Mouse (Mus musculus) lung, postnatal 0 days (tissue): Measurements from ENCODE around the gene Grem2. TPM values are rescaled to one million over a fixed set of nuclear protein-coding genes. Genes with fewer than 3 reads are reported as not detected.

Experiments
- ATAC-seq: fragments of 200-750 bp; cut with Nextera tagmentation; 2 replicates; pipeline ENCODE4 v1.8.0; 2017; ENCODE audit warnings: moderate library complexity
- DNase-seq: peaks from one replicate; pipeline ENCODE4 v3.0.0-alpha.2; 2016; ENCODE audit warnings: low spot score
- H3K27ac ChIP-seq: fragments of 300-500 bp; sonication (generic); 2 replicates; pipeline ENCODE4 v1.5.1; 2014; ENCODE audit warnings: antibody characterized with exemption, mild to moderate bottlenecking, low read length, mixed read lengths
- H3K27me3 ChIP-seq: fragments of 300-500 bp; sonication (generic); replicated peaks from 2 replicates; pipeline ENCODE4 v1.6.1; 2014; ENCODE audit warnings: low read length, mixed read lengths; ENCODE audit not compliant: insufficient read depth
- H3K36me3 ChIP-seq: fragments of 300-500 bp; sonication (generic); 2 replicates; pipeline ENCODE4 v1.6.1; 2014; ENCODE audit warnings: low read length, mixed read lengths; ENCODE audit not compliant: insufficient read depth
- H3K4me1 ChIP-seq: fragments of 300-500 bp; sonication (generic); 2 replicates; pipeline ENCODE4 v1.6.1; 2014; ENCODE audit warnings: antibody characterized with exemption, low read depth, low read length, mixed read lengths; ENCODE audit not compliant: insufficient read depth
- H3K4me2 ChIP-seq: fragments of 300-500 bp; sonication (generic); replicated peaks from 2 replicates; pipeline ENCODE4 v1.6.1; 2014; ENCODE audit warnings: low read depth, mild to moderate bottlenecking, low read length, moderate library complexity, mixed read lengths
- H3K4me3 ChIP-seq: fragments of 300-500 bp; sonication (generic); 2 replicates; pipeline ENCODE4 v1.5.1; 2014; ENCODE audit warnings: low read depth, low read length
- H3K9ac ChIP-seq: fragments of 300-500 bp; sonication (generic); replicated peaks from 2 replicates; pipeline ENCODE4 v1.6.1; 2014; ENCODE audit warnings: low read depth, mild to moderate bottlenecking
- H3K9me3 ChIP-seq: fragments of 300-500 bp; sonication (generic); 2 replicates; pipeline ENCODE4 v1.6.1; 2016; ENCODE audit warnings: low read length, mixed read lengths
- CTCF ChIP-seq: IDR thresholded peaks from 2 replicates; pipeline ENCODE4 v1.5.1; 2016; ENCODE audit warnings: antibody characterized with exemption, mild to moderate bottlenecking
- EP300 ChIP-seq: IDR thresholded peaks from 2 replicates; pipeline ENCODE4 v1.6.1; 2016; ENCODE audit warnings: antibody characterized with exemption, mild to moderate bottlenecking, control low read depth
- WGBS: fragments of 180-500 bp; shearing (Covaris S2); extraction: QIAGEN DNeasy Blood & Tissue Kit; methylation state at CpG from one replicate; pipeline ENCODE4 v1.1.7; 2014; 5-methylcytosine and 5-hydroxymethylcytosine counted together
- polyA plus RNA-seq: library from polyadenylated mRNA; unstranded; fragments of >200 nt; fragmentation: Nextera tagmentation; extraction: Ambion mirVana; gene quantifications from 2 replicates; pipeline ENCODE4 v1.2.1, GENCODE M21; 2015

Gene Grem2
- 2.7 and 3.0 TPM in 2 replicates for polyA plus RNA-seq

GRCm38 (mm10) chr1:174921298-174921955 is at the start of gene Grem2:
TSS of gene Grem2 (minus strand) at chr1:174921819.
- DNase-seq (peak; percentile 60), ATAC-seq (peak; percentile 93)
- 6% methylated on average over 30 of the region's 30 CpGs for WGBS
- Histone ChIP-seq H3K4me3 (peak within 1 kb of the TSS; percentile 38), H3K27me3 (no peaks in the 10 kb centered on the region), H3K27ac (no peak within 1 kb of the TSS), H3K9ac (peak within 1 kb of the TSS; percentile 26; the same call in 1 of the 2 replicates), H3K4me2 (peak within 1 kb of the TSS; percentile 55), H3K4me1 (no peaks in the 10 kb centered on the region), H3K9me3 (no peaks in the 10 kb centered on the region), H3K36me3 (no peaks in the 10 kb centered on the region)
- TF ChIP-seq CTCF (no peak), EP300 (no peak)

- Histone ChIP-seq H3K27ac (no peak overlapping the region), H3K36me3 (no peaks in the 10 kb centered on the region), H3K9ac (no peak overlapping the region), H3K4me1 (no peaks in the 10 kb centered on the region), H3K27me3 (no peaks in the 10 kb centered on the region), H3K4me3 (no peak overlapping the region), H3K9me3 (no peaks in the 10 kb centered on the region), H3K4me2 (no peak overlapping the region)
- DNase-seq (no peak), ATAC-seq (no peak)
- TF ChIP-seq EP300, result no peak
- no peak for TF ChIP-seq CTCF
- 87% methylated on average over 3 of the region's 3 CpGs for WGBS
Observed at GRCm38 (mm10) chr1:174959837-174960236, 38.2 kb upstream of the Grem2 start.

- WGBS, result 60% methylated on average over 3 of the region's 3 CpGs
- no peak overlapping the region for H3K4me3 ChIP-seq
- no peaks in the 10 kb centered on the region for H3K4me1 ChIP-seq
- no peaks in the 10 kb centered on the region for H3K9me3 ChIP-seq
- H3K9ac ChIP-seq, result no peak overlapping the region
- DNase-seq, result no peak
- TF ChIP-seq EP300, result no peak
- no peak for TF ChIP-seq CTCF
- no peaks in the 10 kb centered on the region for H3K36me3 ChIP-seq
- no peak overlapping the region for H3K4me2 ChIP-seq
- no peak for ATAC-seq
- H3K27me3 ChIP-seq, result no peaks in the 10 kb centered on the region
- no peak overlapping the region for H3K27ac ChIP-seq
Observed at GRCm38 (mm10) chr1:174931003-174931619, 9.5 kb upstream of the Grem2 start.

GRCm38 (mm10) chr1:174929459-174930181 is 8.0 kb upstream of the Grem2 start:
- H3K27ac ChIP-seq, result no peak overlapping the region
- H3K4me1 ChIP-seq, result no peaks in the 10 kb centered on the region
- H3K9me3 ChIP-seq, result no peaks in the 10 kb centered on the region
- 70% methylated on average over 7 of the region's 7 CpGs for WGBS
- TF ChIP-seq EP300 (no peak), CTCF (no peak)
- H3K4me2 ChIP-seq, result no peak overlapping the region
- ATAC-seq, result no peak
- H3K4me3 ChIP-seq, result no peak overlapping the region
- H3K27me3 ChIP-seq, result no peaks in the 10 kb centered on the region
- H3K9ac ChIP-seq, result no peak overlapping the region
- DNase-seq, result no peak
- H3K36me3 ChIP-seq, result no peaks in the 10 kb centered on the region

- no peaks in the 10 kb centered on the region for H3K9me3 ChIP-seq
- H3K4me1 ChIP-seq, result no peaks in the 10 kb centered on the region
- no peaks in the 10 kb centered on the region for H3K27me3 ChIP-seq
- no peak overlapping the region for H3K27ac ChIP-seq
- no peak overlapping the region for H3K4me3 ChIP-seq
- no peaks in the 10 kb centered on the region for H3K36me3 ChIP-seq
- ATAC-seq (no peak), DNase-seq (no peak)
- TF ChIP-seq CTCF (peak; percentile 48), EP300 (no peak)
- no peak overlapping the region for H3K9ac ChIP-seq
- H3K4me2 ChIP-seq, result no peak overlapping the region
- 92% methylated on average over 4 of the region's 4 CpGs for WGBS
Observed at GRCm38 (mm10) chr1:174918949-174919348, 2.7 kb downstream of the Grem2 start.

GRCm38 (mm10) chr1:174918236-174918870 is 3.3 kb downstream of the Grem2 start:
- H3K9ac ChIP-seq, result no peak overlapping the region
- ATAC-seq (no peak), DNase-seq (no peak)
- WGBS, result 63% methylated on average over 5 of the region's 5 CpGs
- no peak overlapping the region for H3K4me3 ChIP-seq
- H3K36me3 ChIP-seq, result no peaks in the 10 kb centered on the region
- no peak overlapping the region for H3K27ac ChIP-seq
- H3K4me1 ChIP-seq, result no peaks in the 10 kb centered on the region
- no peak for TF ChIP-seq EP300
- TF ChIP-seq CTCF, result peak; percentile 43
- H3K4me2 ChIP-seq, result no peak overlapping the region
- no peaks in the 10 kb centered on the region for H3K27me3 ChIP-seq
- no peaks in the 10 kb centered on the region for H3K9me3 ChIP-seq
